Comparison of ENCODE assay signal across 10 mouse cellular contexts in the genomic region with DNA sequence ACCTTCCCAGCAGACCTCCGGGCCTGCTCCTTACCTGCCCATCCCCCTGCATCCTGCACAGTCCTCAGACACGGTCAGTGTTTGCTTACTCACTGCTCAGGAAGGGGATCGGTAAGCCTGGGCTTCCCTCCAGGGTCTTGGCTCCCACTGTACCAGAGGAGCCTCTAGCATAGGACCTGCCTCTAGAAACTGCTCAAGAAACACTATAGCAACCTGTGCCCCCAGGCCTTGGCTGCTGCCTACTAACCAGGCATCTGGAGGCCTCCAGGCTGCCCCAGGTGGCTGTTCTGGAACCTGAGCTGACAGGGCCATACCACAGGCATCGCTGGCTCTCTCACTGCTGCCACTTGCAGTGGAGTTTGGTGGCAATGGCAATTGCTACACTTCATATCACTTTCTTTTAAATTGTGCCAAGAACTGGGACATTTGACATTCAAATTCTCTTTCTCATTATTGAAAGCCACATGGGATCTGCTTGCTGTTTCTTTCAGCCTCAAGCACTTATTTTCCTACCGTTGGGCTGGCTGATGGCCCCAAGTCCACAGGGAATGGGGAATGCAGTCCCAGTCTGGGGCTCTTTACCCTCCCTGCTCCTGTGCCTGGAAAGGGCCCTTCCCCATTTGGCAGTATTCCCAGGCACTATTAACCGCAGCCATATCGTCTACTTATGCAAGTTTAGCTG. TPM values are rescaled to one million over a fixed set of nuclear protein-coding genes. Genes with fewer than 3 reads are reported as not detected.
DNase-seq lines count a peak whose midpoint lies in the region; ATAC-seq and TF ChIP-seq lines count a peak whose summit lies in the region.
"Had no signal": no experiment of that assay in that cellular context is flagged by ENCODE, and none has a peak within 500 bp of the region (broad histone marks: within the 10 kb centered on the region; RNA-seq: fewer than 3 reads in every experiment).

No protein-coding gene starts in this region.

- H3K4me2 ChIP-seq in heart, embryonic 15.5 days = no peak overlapping the region
- no peak overlapping the region for H3K4me2 ChIP-seq in hindbrain, embryonic 16.5 days (ENCODE audit: low read length)

- DNase-seq in heart, adult 9 months (ENCODE audit: low spot score in 2 of 2) = no peak
- DNase-seq in retina, postnatal 1 day = peak; percentile 22
- DNase-seq in retina, embryonic 14.5 days (ENCODE audit: low spot score) = no peak
- DNase-seq in heart, adult 8-10 months (ENCODE audit: low spot score) = no peak
- DNase-seq in left cerebral cortex, adult 2 months (ENCODE audit: extremely low spot score in 1 of 2, low spot score in 2 of 2) = no peak
- DNase-seq: adrenal gland, postnatal 36 days; heart, postnatal 14 days had no signal

- H3K27ac ChIP-seq in heart, embryonic 15.5 days = peak overlapping the region; percentile 43
- peak overlapping the region; percentile 16; the same call in 1 of the 2 replicates for H3K27ac ChIP-seq in hindbrain, embryonic 16.5 days (ENCODE audit: low read depth, low read length)
- no peak overlapping the region for H3K27ac ChIP-seq in left cerebral cortex, adult 2 months

- no peaks in the 10 kb centered on the region for H3K27me3 ChIP-seq in heart, embryonic 15.5 days
- no peaks in the 10 kb centered on the region for H3K27me3 ChIP-seq in hindbrain, embryonic 16.5 days (replicated peaks; ENCODE audit: control insufficient read depth, insufficient read depth, low read length)

- H3K4me3 ChIP-seq in heart, embryonic 15.5 days = no peak overlapping the region
- H3K4me3 ChIP-seq in hindbrain, embryonic 16.5 days (ENCODE audit: low read length) = no peak overlapping the region
- H3K4me3 ChIP-seq in left cerebral cortex, adult 2 months = no peak overlapping the region

- 30% methylated on average over 7 of the region's 7 CpGs for WGBS in heart, embryonic 15.5 days
- WGBS in hindbrain, embryonic 16.5 days = 32% methylated on average over 7 of the region's 7 CpGs

- TF ChIP-seq CTCF in left cerebral cortex, adult 2 months (IDR thresholded peaks at IDR 0.05) = no peak

- ATAC-seq in heart, embryonic 15.5 days (replicated peaks; ENCODE audit: insufficient number of reproducible peaks, insufficient read depth, low FRiP score, low read depth) = peak; percentile 11; the same call in 1 of the 2 replicates
- peak; percentile 71 for ATAC-seq in hindbrain, embryonic 16.5 days
- no peak for ATAC-seq in monocyte, adult 5-6 weeks (replicated peaks; ENCODE audit: insufficient number of reproducible peaks, low FRiP score, low TSS enrichment, poor library complexity, severe bottlenecking)

- no peak overlapping the region for H3K9ac ChIP-seq in heart, embryonic 15.5 days
- no peak overlapping the region for H3K9ac ChIP-seq in hindbrain, embryonic 16.5 days (ENCODE audit: low read depth, low read length)

- intact Hi-C loops in left cerebral cortex, adult 2 months (cut with DNase I) = no loop called here

- H3K9me3 ChIP-seq in heart, embryonic 15.5 days (replicated peaks) = no peaks in the 10 kb centered on the region
- no peaks in the 10 kb centered on the region for H3K9me3 ChIP-seq in hindbrain, embryonic 16.5 days (ENCODE audit: control insufficient read depth, low read length)

- H3K4me1 ChIP-seq in heart, embryonic 15.5 days (replicated peaks) = peaks cover 37% of the 10 kb centered on the region
- peaks cover 13% of the 10 kb centered on the region for H3K4me1 ChIP-seq in hindbrain, embryonic 16.5 days (ENCODE audit: control insufficient read depth, insufficient read depth, low read depth, low read length)

- no peaks in the 10 kb centered on the region for H3K36me3 ChIP-seq in heart, embryonic 15.5 days
- H3K36me3 ChIP-seq in hindbrain, embryonic 16.5 days (ENCODE audit: control insufficient read depth, insufficient read depth, low read length) = no peaks in the 10 kb centered on the region

RNA-seq across cellular contexts. Expression of gene Tkt, which starts 38.8 kb away (rescaled TPM):
- 65.8 and 112 TPM in 2 replicates for polyA plus RNA-seq in heart, embryonic 15.5 days (2015; fragmentation: Nextera tagmentation; extraction: Ambion mirVana)
- polyA plus RNA-seq in hindbrain, embryonic 16.5 days (2015; fragmentation: Nextera tagmentation; extraction: Ambion mirVana) = 301 and 314 TPM in 2 replicates
- 278 to 467 TPM (median 383 TPM) in 3 replicates for total RNA-seq in monocyte, adult 5-6 weeks (2017)
- total RNA-seq in heart, adult 8-10 months (2022) = 10 to 100 TPM; 21.4 to 28.7 (median 28.1) TPM
- 100 to 1,000 TPM; 160 to 180 TPM for total RNA-seq in left cerebral cortex, adult 2 months (2021)

RNA-seq across cellular contexts. Expression of gene Prkcd, which starts 39.1 kb away (rescaled TPM):
- polyA plus RNA-seq in heart, embryonic 15.5 days (2015; fragmentation: Nextera tagmentation; extraction: Ambion mirVana) = 37.5 and 49.6 TPM in 2 replicates
- 22.0 and 27.1 TPM in 2 replicates for polyA plus RNA-seq in hindbrain, embryonic 16.5 days (2015; fragmentation: Nextera tagmentation; extraction: Ambion mirVana)
- 610 to 725 TPM (median 637 TPM) in 3 replicates for total RNA-seq in monocyte, adult 5-6 weeks (2017)
- 10 to 100 TPM in 3 of 4 experiments, 1 to 10 TPM in 1; 7.1 to 13.4 (median 11.6) TPM for total RNA-seq in heart, adult 8-10 months (2022)
- total RNA-seq in left cerebral cortex, adult 2 months (2021) = 10 to 100 TPM; 10.5 to 16.1 TPM

Comparison
In these comparisons a context has a peak if more than half of its experiments do, and no peak if none do; other contexts are left out.
1. RNA of gene Prkcd, which starts 39.1 kb away (total RNA-seq): 610 to 725 TPM in monocyte, adult 5-6 weeks; 10.5 to 16.1 TPM in left cerebral cortex, adult 2 months and 7.1 to 13.4 TPM in heart, adult 8-10 months; every median in the first group is over 10 times any median in the second.